Mouse (Mus musculus) cerebellum, postnatal 14 days (tissue): ENCODE results near the gene Hccs.
"Not testable (repeated sequence)": the region's sequence is repeated elsewhere in the genome, so short reads cannot be mapped to it uniquely, and the experiment has no call there.

Experiments
- DNase-seq, 2 experiments: peaks; one replicate each; pipeline ENCODE4 v3.0.0; 2021; ENCODE audit warnings: mixed read lengths in 2 of 2

Gene Hccs

DNA sequence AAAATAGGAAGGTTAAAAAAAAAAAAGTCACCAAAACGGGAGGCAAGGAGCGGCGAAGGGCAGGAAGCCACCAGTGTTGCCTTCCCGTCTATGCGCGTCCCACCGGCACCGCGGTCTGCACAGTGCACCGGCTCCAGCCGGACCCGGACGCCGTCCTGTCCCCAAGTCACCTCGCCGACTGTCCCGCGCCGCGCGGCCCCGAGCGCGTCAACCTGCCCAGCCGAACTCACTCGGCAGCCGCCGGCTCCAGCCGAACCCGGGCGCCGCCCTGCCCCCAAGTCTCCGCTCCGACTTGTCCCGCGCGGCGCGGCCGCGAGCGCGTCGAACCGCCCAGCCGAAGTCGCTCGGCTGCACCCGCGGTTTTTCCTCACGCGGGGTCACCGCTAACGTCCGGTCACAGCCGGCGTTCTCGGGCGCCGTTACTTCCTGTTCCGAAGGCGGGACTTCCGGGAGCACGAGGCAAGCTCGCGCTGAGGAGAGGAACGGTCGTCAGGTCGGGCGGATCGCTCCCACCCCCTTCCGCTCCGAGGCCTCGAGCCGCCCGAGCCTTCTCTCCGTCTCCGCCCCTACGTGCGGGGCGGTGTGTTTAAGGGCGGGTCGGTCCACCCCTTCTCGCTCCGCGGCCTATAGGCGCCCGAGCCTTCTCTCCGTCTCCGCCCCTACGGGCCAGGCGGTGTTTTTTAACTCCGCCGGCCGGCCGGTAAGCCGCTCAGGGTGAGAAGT, at the start of gene Hccs:
Gene Hccs (minus strand): TSS at position 428 of the 723 bp plus-strand sequence.
- peak; percentile 87 for DNase-seq

DNA sequence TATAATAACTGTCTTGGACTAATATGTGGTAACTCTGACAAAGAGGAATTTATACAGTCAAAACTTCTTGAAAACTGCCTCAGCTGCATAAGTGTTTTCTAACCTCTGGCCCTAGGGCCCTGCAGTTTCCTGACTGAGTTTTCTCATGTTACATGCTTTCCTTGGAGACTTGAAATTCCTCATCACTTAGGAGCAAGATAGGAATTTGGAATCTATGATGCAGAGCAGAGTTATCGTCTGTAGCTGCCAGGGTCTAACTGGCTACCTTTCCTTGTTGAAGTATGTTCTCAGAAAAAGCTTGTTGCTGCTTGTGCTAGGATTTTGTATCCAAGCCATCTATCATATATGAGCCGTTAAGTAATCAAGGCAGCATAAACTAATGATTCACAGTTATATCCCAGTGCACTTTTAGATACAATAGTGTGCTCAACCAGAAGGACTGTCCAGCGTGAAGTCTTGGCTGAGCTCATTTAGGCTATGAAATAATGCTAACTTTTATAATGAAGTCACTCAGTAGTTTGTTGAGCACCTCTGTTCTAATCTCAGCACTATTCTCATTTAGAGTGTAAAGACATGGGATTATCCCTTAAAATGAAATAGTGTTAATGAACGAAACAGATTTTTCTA, 37.1 kb upstream of the Hccs start:
- DNase-seq: no peak

DNA sequence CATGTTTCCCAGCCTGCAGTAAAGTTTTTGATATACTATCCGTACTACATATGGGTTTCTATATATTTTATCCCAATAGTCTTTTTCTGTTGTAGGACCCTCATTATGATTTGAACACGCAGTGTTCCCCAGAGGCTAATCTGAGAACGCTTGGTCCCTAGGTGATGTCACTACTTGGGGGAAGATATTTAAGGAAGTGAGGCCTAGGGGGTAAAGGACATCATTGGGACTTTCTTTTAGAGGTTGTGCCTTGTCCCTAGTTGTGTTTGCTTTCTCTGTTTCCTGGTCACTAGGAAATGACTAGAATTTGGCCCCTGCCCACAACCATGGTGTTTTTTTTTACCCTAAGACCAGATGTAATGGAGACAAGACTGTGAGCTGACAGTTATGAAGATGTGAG, 18.0 kb upstream of the Hccs start:
- DNase-seq: no peak

DNA sequence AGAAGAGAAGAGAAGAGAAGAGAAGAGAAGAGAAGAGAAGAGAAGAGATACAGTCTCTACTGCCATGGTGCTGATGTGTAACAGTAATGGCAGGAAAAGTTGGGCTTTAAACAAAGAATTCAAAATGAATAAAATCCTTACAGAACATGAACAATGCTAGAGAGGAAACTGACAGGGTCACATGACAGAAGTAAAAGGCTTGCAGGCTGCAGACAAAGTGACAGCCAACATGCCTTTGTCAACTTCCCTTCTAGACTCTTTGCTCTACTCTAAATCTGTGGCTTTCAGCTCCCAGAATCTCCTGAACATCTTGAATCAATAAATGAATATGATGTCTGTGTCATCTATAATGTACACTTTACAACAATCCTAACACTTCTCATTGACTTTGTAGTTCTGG, 17.4 kb upstream of the Hccs start:
- no peak for DNase-seq

GRCm38 (mm10) chrX:169332264-169332663, 12.1 kb upstream of the Hccs start:
- peak; percentile 34 to 66 for DNase-seq

DNA sequence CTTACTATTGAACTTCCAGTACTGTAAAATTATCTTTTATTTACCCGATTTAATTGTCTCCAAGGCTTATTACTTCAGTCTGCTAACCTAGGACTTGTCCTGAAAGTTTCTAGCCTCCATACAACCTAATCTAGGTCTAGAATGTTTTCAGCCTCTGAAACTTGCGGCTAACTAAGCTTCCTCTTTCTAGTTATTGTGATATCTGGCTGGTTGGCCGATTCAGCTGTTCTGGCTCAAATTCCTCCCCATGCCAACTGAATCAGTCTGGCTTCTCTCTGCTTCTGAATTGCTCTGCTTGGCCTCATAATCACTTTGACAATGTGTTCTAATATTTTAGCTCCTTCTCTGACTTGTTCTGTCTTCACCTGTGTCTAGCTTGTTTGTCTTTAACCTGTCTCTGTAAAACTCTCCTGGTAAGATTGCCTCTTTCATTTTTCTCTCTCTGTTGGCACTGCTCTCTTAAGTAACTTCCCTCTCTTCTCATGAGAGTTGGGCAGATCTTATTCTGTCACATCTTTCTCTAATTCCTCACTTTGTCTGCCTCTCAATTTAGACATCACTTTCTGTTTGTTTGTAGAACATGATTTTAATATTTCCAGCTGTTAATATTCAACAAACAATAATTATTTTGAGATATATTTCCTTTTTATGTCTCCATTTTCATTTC, 5.9 kb upstream of the Hccs start:
- DNase-seq: no peak

- DNase-seq: not testable (repeated sequence)
Measured at GRCm38 (mm10) chrX:169320668-169321005, 465 bp upstream of the Hccs start.

DNA sequence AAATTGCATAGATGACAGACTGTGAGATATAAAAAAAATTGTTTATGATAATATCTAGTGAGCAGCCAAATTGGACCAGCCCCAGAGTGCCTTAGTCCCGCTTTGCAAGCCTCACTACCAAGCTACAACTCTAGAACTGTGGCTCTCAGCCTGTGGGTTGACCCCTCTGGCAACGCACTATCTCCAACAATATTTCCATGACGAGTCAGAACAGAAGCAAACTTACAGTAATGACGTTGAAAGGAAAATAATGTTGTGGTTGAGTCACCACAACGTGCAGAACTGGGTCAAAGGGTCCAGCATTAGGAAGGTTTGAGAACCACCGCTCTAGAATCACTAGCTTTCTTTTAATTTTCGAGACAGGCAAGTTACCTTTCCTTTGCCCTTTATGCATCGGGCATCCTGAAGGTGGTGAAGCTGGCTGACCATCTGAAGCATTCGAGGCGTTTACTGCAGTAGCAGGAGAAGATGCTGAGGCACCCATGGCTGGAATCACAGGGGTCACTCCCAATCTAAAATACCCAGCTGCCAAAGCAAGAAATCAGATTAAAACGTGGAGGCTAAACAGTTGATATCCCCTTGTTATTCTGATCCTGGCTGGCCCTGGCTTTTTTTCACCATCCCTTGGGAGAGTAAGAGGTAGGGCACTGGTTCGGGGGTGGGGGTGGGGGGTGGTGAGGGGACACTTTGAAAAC, 959 bp downstream of the Hccs start:
- peak in 1 of 2 experiments; percentile 16 for DNase-seq

DNA sequence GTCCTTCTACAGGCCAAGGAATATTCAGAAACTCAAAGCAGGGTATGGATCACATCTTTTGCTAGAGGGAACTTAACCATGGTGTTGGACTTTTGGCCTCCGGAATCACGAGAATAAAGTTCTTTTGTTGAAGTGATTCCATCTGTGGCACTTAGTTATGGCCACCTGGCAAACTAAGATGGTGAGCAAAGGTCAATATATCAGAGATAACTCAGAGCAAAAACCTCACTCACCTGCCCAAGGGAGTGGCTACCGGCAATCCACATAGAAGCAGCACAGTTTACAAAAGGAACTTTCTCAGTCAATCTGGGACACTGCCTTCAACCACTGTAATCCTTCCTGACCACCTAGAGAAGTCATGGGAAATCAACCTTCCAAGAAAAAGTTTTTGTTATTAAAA, 11.6 kb downstream of the Hccs start:
- no peak for DNase-seq

DNA sequence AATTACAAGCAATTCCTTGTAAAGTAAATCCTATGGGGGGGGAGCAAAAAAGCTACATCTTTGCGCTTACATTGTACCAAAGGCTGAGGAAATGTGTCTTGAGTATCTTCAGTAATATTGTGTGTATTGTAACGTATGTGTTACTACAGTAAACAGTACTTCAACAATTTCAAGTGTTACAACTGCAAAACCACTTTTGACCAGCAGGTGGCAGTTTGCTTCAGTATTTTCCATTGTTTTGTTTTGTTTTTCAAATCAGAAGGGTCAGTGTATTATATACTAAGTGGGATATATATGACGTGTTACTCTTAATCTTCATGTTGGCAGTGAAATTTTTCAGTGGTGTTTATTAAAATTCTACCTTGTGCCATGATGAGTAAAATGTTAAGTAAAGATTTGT, 16.2 kb downstream of the Hccs start:
- DNase-seq: peak; percentile 63 to 69

GRCm38 (mm10) chrX:169302271-169303045, 17.7 kb downstream of the Hccs start:
- DNase-seq: peak in 1 of 2 experiments; percentile 4

DNA sequence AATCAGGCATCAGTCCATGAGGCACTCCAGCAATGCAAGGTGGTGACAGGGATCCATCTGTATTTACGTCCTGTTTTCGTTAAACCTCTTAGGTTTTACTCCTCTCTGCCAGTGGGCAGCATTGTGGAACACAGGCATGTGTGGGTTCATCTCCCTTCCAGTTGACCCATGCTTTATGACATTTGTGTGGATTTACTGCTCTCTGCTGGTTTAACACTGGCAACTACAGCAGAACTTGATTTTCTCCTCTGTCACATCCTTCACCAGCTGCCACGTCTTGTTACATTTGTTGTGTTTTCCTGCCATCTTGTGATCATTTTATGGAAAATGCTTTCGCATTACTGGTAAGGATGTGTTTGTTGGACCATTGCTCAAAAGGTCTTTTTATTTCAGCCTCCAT, 20.6 kb downstream of the Hccs start:
- peak; percentile 5 to 15 for DNase-seq

DNA sequence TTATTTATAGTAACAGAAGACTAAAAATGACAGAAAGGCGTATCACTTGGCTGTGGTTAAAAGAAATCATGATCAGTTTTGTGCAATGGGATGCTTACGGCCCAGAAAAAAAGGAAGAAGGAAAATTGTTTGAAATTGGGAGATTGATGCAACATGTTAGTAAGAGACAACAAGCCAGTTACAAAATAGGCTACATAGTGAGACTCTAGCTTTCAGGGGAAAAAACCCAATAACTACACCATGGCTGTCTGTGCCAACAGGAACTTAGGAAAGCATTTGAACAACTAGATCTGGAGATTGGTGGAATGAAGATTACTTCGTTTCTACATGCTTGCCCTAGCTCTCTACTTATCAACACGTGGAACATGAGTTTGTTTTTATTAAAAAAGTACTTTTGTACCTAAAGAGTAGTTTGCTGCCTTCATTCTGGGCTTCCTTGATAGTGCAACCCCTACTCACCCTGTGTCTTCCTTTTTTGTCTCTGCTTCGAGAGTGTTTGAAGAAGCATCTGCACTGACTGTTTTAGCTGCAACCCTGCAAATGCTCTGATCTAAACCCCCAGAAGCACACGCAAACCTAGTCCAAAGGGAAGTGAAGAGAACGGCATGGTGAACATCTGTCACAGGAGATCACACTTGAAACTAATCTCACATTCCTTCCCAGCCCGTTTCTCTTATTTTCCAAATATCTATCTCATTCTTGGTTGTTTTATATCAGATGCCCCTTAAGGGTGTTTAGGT, 56.6 kb downstream of the Hccs start:
- no peak for DNase-seq

DNA sequence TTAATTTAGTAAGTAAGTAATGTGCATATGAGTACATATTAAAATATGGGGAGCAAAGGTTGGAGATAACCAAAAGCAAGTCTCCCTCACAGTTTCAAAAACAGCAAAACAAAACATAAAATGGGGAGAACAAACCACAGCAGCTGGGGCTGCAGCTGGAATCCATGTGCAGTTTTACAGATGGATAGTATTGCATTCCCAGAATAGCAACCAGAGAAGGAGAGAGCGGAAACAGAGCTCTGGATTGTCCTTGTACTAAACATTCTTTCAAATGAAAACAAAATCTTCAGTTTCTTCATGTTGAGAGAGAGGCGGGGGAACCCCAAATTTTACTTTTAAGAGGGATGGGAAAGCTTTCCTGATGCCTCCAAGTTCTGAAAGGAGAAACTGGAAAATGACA, 58.0 kb downstream of the Hccs start:
- no peak for DNase-seq

GRCm38 (mm10) chrX:169261034-169261433, 59.1 kb downstream of the Hccs start:
- no peak for DNase-seq

DNA sequence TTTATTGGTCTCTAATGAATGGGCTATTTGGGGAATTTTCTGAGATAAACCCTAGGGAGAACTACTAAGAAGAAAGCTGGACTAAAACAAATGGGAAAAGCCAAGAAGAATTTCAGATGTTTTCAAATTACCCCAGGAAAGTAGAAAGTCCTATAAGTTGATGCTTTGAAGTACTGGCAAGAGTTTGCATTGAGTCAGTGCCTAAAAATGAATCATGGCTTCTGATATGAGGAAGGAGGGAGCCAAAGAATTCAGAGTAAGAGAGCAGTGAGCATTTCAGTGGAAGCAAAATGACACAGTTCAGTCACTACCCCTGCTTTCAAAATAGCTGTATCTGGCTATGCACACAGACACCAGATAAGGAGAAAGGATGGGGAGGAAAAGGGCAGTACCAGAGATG, 63.4 kb downstream of the Hccs start:
- DNase-seq: no peak

- DNase-seq: no peak
Measured at GRCm38 (mm10) chrX:169255915-169256314, 64.3 kb downstream of the Hccs start.

GRCm38 (mm10) chrX:169222357-169223062, 97.7 kb downstream of the Hccs start:
- DNase-seq: no peak

DNA sequence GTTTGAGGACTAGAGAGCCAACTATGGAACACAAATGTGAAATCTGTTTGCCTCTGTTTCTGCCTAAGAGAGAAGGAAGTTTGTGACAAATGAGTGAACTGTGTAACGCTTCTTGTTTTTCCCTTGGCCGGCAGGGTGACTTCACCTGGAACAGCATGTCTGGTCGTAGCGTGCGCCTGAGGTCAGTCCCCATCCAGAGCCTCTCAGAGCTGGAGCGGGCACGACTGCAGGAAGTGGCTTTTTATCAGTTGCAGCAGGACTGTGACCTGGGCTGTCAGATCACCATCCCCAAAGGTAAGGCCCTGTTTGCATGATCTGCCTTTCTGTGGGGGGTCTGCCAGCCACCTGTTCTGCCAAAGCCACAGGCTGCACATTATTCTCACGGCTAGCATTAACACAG, 100.1 kb downstream of the Hccs start:
- peak; percentile 2 for DNase-seq

GRCm38 (mm10) chrX:169210019-169210418, 110.2 kb downstream of the Hccs start:
- no peak for DNase-seq
